Mouse (Mus musculus): ENCODE measurements around the gene Eif3d.

DNA sequence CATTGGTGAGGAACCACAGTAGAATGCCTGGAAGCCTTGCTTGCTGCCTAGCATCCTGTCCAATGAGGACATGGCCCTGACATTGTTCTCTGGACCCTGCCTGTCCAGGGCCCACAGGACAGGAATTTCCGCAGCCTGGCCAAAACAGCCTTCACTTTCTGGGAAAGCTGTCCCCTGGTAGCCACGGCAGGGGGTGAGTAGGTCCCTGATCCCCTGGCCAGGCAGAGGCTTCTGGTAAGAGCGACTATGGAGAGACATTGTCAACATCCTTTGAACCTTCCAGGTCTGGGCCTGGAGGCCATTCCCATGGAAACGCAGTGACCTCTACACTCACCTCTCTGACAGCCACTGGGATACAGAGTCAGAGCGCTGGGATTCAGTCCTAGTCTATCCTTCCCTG, 58.6 kb downstream of the Eif3d start:
- TF ChIP-seq ZNF384 (IDR thresholded peaks at IDR 0.05; ENCODE audit: low read depth, low read length), result no peak
- no peak for TF ChIP-seq HCFC1 (IDR thresholded peaks at IDR 0.05; ENCODE audit: borderline replicate concordance, insufficient read depth, low read length)

Measured in ES-E14 (cell line).